ENCODE assay signal across 8 mouse cellular contexts in the genomic region with DNA sequence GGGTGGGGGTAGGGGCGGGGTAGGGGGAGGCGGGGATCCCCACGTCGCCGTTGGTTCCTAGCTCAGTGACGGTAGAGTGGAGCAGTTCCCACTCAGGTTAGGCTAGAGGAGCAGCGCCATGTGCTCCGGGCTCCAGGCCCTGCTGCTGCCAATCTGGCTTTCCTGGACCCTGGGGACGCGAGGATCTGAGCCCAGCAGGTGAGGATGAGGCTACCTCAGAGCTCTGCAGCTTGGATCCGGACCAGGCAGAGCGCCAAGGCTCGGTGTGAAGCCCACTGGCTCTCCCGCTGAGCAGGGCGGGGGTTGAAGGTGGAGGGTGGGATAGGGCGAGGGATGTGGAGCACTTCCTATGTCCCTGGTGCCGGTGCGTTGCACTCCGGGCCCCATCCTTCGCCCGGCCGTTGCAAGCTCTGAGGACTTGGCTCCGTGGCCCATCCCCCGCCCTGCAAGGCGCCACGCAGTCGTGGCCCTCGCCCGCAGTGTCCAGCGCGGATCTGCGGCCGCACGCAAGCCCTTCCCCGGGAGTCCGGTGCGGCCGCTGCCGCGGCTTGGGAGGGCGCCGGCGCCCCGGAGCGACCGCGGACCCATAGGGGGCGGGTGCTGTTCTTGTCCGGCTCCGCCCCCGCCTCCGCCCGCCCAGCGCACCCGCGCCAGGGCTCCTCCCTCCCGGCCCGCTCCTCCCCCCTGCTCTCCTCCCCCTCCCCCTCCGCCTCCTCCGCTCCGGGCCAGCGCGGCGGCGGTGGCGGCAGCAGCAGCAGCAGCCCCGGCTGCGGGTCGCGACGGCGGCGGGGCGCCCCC.
DNase-seq lines count a peak whose midpoint lies in the region; ATAC-seq and TF ChIP-seq lines count a peak whose summit lies in the region.

No protein-coding gene starts in this region.

- H3K9ac ChIP-seq in lung, embryonic 14.5 days: peak overlapping the region; percentile 41
- H3K9ac ChIP-seq in limb, embryonic 14.5 days (ENCODE audit: low read depth, low read length, severe bottlenecking): peak overlapping the region; percentile 50
- H3K9ac ChIP-seq in neural tube, embryonic 14.5 days (replicated peaks; ENCODE audit: low read depth, low read length): peak overlapping the region; percentile 81

- TF ChIP-seq POLR2A in lung, adult 2 months (IDR thresholded peaks at IDR 0.05; ENCODE audit: borderline replicate concordance, extremely low read depth, low read depth, low read length): no peak
- TF ChIP-seq POLR2A in kidney, adult 2 months (IDR thresholded peaks at IDR 0.05; ENCODE audit: low read depth, low read length): no peak
- TF ChIP-seq POLR2A in limb, embryonic 14.5 days (IDR thresholded peaks at IDR 0.05; ENCODE audit: borderline replicate concordance, extremely low read depth, insufficient read depth, insufficient read length): no peak

- peak; percentile 77 for DNase-seq in lung, embryonic 14.5 days
- no peak for DNase-seq in lung, adult 2 months
- DNase-seq in cerebellum, postnatal 14 days: peak; percentile 93 to 94
- DNase-seq in frontal cortex, postnatal 25 days (ENCODE audit: low spot score in 2 of 2): peak; percentile 45 to 57
- peak; percentile 60 for DNase-seq in kidney, adult 2 months
- peak; percentile 42 for DNase-seq in limb, embryonic 14.5 days (ENCODE audit: low spot score)
- peak; percentile 1 for DNase-seq in thymus, postnatal 25 days

- H3K4me2 ChIP-seq in lung, embryonic 14.5 days: peak overlapping the region; percentile 94
- H3K4me2 ChIP-seq in limb, embryonic 14.5 days (replicated peaks; ENCODE audit: low read depth, low read length, severe bottlenecking): peak overlapping the region; percentile 87
- peak overlapping the region; percentile 89 for H3K4me2 ChIP-seq in neural tube, embryonic 14.5 days (ENCODE audit: low read depth, low read length)

- H3K4me3 ChIP-seq in lung, embryonic 14.5 days (ENCODE audit: low read depth, low read length): peak overlapping the region; percentile 55
- no peak overlapping the region for H3K4me3 ChIP-seq in lung, adult 2 months (replicated peaks; ENCODE audit: extremely low read depth, low read depth, low read length)
- H3K4me3 ChIP-seq in kidney, adult 2 months (ENCODE audit: insufficient read depth, low read depth, low read length): peak overlapping the region; percentile 67
- H3K4me3 ChIP-seq in limb, embryonic 14.5 days (replicated peaks; ENCODE audit: low read length): peak overlapping the region; percentile 60
- peak overlapping the region; percentile 78 for H3K4me3 ChIP-seq in neural tube, embryonic 14.5 days (ENCODE audit: low read depth, low read length)

- under 1% methylated on average over 53 of the region's 74 CpGs for WGBS in lung, embryonic 14.5 days
- 2% methylated on average over 54 of the region's 74 CpGs for WGBS in lung, adult 2 months
- 1% methylated on average over 73 of the region's 74 CpGs for WGBS in kidney, adult 2 months
- WGBS in limb, embryonic 14.5 days: under 1% methylated on average over 50 of the region's 74 CpGs
- WGBS in neural tube, embryonic 14.5 days: 1% methylated on average over 31 of the region's 74 CpGs

- peak; percentile 96 for ATAC-seq in lung, embryonic 14.5 days (ENCODE audit: insufficient read depth)
- ATAC-seq in limb, embryonic 14.5 days (ENCODE audit: low FRiP score, low read depth): peak; percentile 91
- ATAC-seq in neural tube, embryonic 14.5 days (ENCODE audit: low read depth): peak; percentile 91

- TF ChIP-seq CTCF in lung, embryonic 14.5 days (IDR thresholded peaks at IDR 0.05; ENCODE audit: low read depth): no peak
- TF ChIP-seq CTCF in lung, adult 2 months (IDR thresholded peaks at IDR 0.05; ENCODE audit: insufficient read depth, low read length): no peak
- no peak for TF ChIP-seq CTCF in kidney, adult 2 months (conservative IDR thresholded peaks at IDR 0.05; ENCODE audit: insufficient read depth, insufficient read length, low read depth, low read length)

- no peak overlapping the region for H3K27ac ChIP-seq in lung, embryonic 14.5 days (ENCODE audit: low read depth)
- H3K27ac ChIP-seq in kidney, adult 2 months (ENCODE audit: insufficient read depth, low read depth, low read length): no peak overlapping the region
- H3K27ac ChIP-seq in limb, embryonic 14.5 days (replicated peaks; ENCODE audit: low read depth, low read length): no peak overlapping the region
- H3K27ac ChIP-seq in neural tube, embryonic 14.5 days (ENCODE audit: low read depth, low read length): peak overlapping the region; percentile 88

- H3K9me3 ChIP-seq in lung, embryonic 14.5 days (ENCODE audit: low read depth, low read length): no peaks in the 10 kb centered on the region
- no peaks in the 10 kb centered on the region for H3K9me3 ChIP-seq in limb, embryonic 14.5 days (ENCODE audit: control insufficient read depth, low read length)
- H3K9me3 ChIP-seq in neural tube, embryonic 14.5 days (ENCODE audit: control insufficient read depth, low read length): no peaks in the 10 kb centered on the region

- H3K36me3 ChIP-seq in lung, embryonic 14.5 days (ENCODE audit: insufficient read depth): no peaks in the 10 kb centered on the region
- no peaks in the 10 kb centered on the region for H3K36me3 ChIP-seq in kidney, adult 2 months (ENCODE audit: control insufficient read depth, insufficient read depth, low read length)
- H3K36me3 ChIP-seq in limb, embryonic 14.5 days (ENCODE audit: control insufficient read depth, insufficient read depth, low read length): no peaks in the 10 kb centered on the region
- H3K36me3 ChIP-seq in neural tube, embryonic 14.5 days (ENCODE audit: control insufficient read depth, insufficient read depth, low read length): no peaks in the 10 kb centered on the region

- H3K4me1 ChIP-seq in lung, embryonic 14.5 days (ENCODE audit: insufficient read depth): no peaks in the 10 kb centered on the region
- H3K4me1 ChIP-seq in lung, adult 2 months (ENCODE audit: control insufficient read depth, insufficient read depth, low read length): no peaks in the 10 kb centered on the region
- H3K4me1 ChIP-seq in kidney, adult 2 months (ENCODE audit: control insufficient read depth, insufficient read depth, low read length): no peaks in the 10 kb centered on the region
- peaks cover 4% of the 10 kb centered on the region; the same call in 1 of the 2 replicates for H3K4me1 ChIP-seq in limb, embryonic 14.5 days (ENCODE audit: control insufficient read depth, insufficient read depth, low read length)
- peaks cover 3% of the 10 kb centered on the region; the same call in 1 of the 2 replicates for H3K4me1 ChIP-seq in neural tube, embryonic 14.5 days (ENCODE audit: control insufficient read depth, insufficient read depth, low read length)

- H3K27me3 ChIP-seq in lung, embryonic 14.5 days (ENCODE audit: insufficient read depth, low read length): peaks cover 32% of the 10 kb centered on the region
- no peaks in the 10 kb centered on the region for H3K27me3 ChIP-seq in kidney, adult 2 months (replicated peaks; ENCODE audit: control insufficient read depth, insufficient read depth, low read length)
- H3K27me3 ChIP-seq in limb, embryonic 14.5 days (ENCODE audit: control insufficient read depth, insufficient read depth, low read length): peaks cover 28% of the 10 kb centered on the region
- 0 out of 2 replicates have a peak, but pooled peaks cover 2% of the 10 kb centered on the region for H3K27me3 ChIP-seq in neural tube, embryonic 14.5 days (ENCODE audit: control insufficient read depth, insufficient read depth, low read length)
